Mouse (Mus musculus): Measurements from ENCODE around the gene Aldh1a1.

DNA sequence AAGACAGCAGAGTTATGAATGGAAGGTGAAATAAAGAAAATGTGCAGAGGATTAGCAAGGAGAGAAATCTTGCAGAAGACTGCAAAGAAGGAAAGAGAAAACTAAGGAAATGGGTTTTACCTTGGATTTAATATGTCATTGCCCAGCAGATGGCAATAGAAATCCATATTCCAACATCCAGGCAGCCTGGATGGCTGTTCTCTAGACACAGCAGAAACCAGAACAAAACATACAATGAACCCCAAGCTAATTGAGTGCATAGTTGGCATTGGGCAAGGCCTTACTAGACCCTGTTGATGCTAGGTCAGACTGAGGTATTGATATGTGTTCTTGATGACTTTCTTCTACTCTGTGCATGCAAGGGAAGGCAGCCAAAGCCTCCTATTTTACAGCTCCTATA is 43.0 kb upstream of the Aldh1a1 start:
- TF ChIP-seq EP300 (IDR thresholded peaks at IDR 0.05) (no peak), CTCF (IDR thresholded peaks at IDR 0.05) (peak; percentile 65)

Data from lung, postnatal 0 days (tissue).